Mouse (Mus musculus) 416B (cell line): ENCODE measurements around the gene Gabra4.
"Not testable (repeated sequence)": the region's sequence is repeated elsewhere in the genome, so short reads cannot be mapped to it uniquely, and the experiment has no call there.

Source experiments
- DNase-seq: peaks from one replicate; pipeline ENCODE4 v3.0.0; 2011; ENCODE audit warnings: low read depth

Gabra4 gene

GRCm38 (mm10) chr5:71658115-71658497 is at the start of gene Gabra4:
Gene Gabra4 (minus strand): TSS chr5:71658308.
- DNase-seq: no peak

GRCm38 (mm10) chr5:71701273-71701614 is 43.1 kb upstream of the Gabra4 start:
- DNase-seq: no peak

- no peak for DNase-seq
These were observed 42.6 kb upstream of the Gabra4 start for GRCm38 (mm10) chr5:71700468-71701272.

- DNase-seq: no peak
These were observed 41.8 kb upstream of the Gabra4 start for GRCm38 (mm10) chr5:71699696-71700467.

GRCm38 (mm10) chr5:71665593-71665992 is 7.5 kb upstream of the Gabra4 start:
- no peak for DNase-seq

GRCm38 (mm10) chr5:71657482-71658114 is 510 bp downstream of the Gabra4 start, which contains the start of gene Gabrb1:
Gene Gabrb1 (plus strand): TSS chr5:71658113.
- DNase-seq: no peak

GRCm38 (mm10) chr5:71656771-71657170 is 1.3 kb downstream of the Gabra4 start:
- no peak for DNase-seq

GRCm38 (mm10) chr5:71654056-71654455 is 4.1 kb downstream of the Gabra4 start:
- DNase-seq: no peak

GRCm38 (mm10) chr5:71648108-71648507 is 10.0 kb downstream of the Gabra4 start:
- no peak for DNase-seq

GRCm38 (mm10) chr5:71639804-71640203 is 18.3 kb downstream of the Gabra4 start:
- DNase-seq: no peak

GRCm38 (mm10) chr5:71627820-71628219 is 30.3 kb downstream of the Gabra4 start:
- DNase-seq: no peak

- no peak for DNase-seq
These were observed 41.4 kb downstream of the Gabra4 start for GRCm38 (mm10) chr5:71616734-71617133.

GRCm38 (mm10) chr5:71614311-71614710 is 43.8 kb downstream of the Gabra4 start:
- DNase-seq: no peak

GRCm38 (mm10) chr5:71608735-71609134 is 49.4 kb downstream of the Gabra4 start:
- DNase-seq: no peak

- DNase-seq: no peak
These were observed 51.2 kb downstream of the Gabra4 start for GRCm38 (mm10) chr5:71606907-71607306.

GRCm38 (mm10) chr5:71604128-71604690 is 53.9 kb downstream of the Gabra4 start:
- no peak for DNase-seq

- DNase-seq: no peak
These were observed 62.8 kb downstream of the Gabra4 start for GRCm38 (mm10) chr5:71595321-71595720.

- DNase-seq: no peak
These were observed 64.3 kb downstream of the Gabra4 start for GRCm38 (mm10) chr5:71593745-71594255.

GRCm38 (mm10) chr5:71571646-71572237 is 86.4 kb downstream of the Gabra4 start:
- DNase-seq: no peak

- peak; percentile 10 for DNase-seq
These were observed 110.0 kb downstream of the Gabra4 start, which contains the start of gene Cox7b2 for GRCm38 (mm10) chr5:71548079-71548478. Gene Cox7b2 (minus strand): TSS chr5:71548205.

- peak; percentile 53 for DNase-seq
These were observed 112.6 kb downstream of the Gabra4 start for GRCm38 (mm10) chr5:71545554-71545953.

- DNase-seq: not testable (repeated sequence)
These were observed 132.6 kb downstream of the Gabra4 start for GRCm38 (mm10) chr5:71525486-71525885.
